Mouse (Mus musculus): ENCODE measurements at regions not wholly inside any gene's neighbourhood (a gene's known extent, or its start where the extent isn't known, plus 50 kb on each side); places are given as distances from the start of the nearest gene placed in this dataset.

GRCm38 (mm10) chr1:98268853-98269252, 152.1 kb upstream of the Slco6d1 start:
- DNase-seq (ENCODE audit: low spot score), result no peak

- DNase-seq (ENCODE audit: low spot score), result no peak
These were observed 150.7 kb upstream of the Slco6d1 start for GRCm38 (mm10) chr1:98270212-98270611.

GRCm38 (mm10) chr1:98273966-98274616, 146.8 kb upstream of the Slco6d1 start:
- no peak for DNase-seq (ENCODE audit: low spot score)

GRCm38 (mm10) chr1:98275524-98275923, 145.4 kb upstream of the Slco6d1 start:
- no peak for DNase-seq (ENCODE audit: low spot score)

GRCm38 (mm10) chr1:98279446-98280048, 141.4 kb upstream of the Slco6d1 start:
- no peak for DNase-seq (ENCODE audit: low spot score)

GRCm38 (mm10) chr1:98280263-98281052, 140.5 kb upstream of the Slco6d1 start:
- no peak for DNase-seq (ENCODE audit: low spot score)

- DNase-seq (ENCODE audit: low spot score), result no peak
These were observed 139.7 kb upstream of the Slco6d1 start for GRCm38 (mm10) chr1:98281053-98281770.

GRCm38 (mm10) chr1:98281771-98282149, 139.2 kb upstream of the Slco6d1 start:
- DNase-seq (ENCODE audit: low spot score), result no peak

- no peak for DNase-seq (ENCODE audit: low spot score)
These were observed 117.8 kb upstream of the Slco6d1 start for GRCm38 (mm10) chr1:98303166-98303565.

GRCm38 (mm10) chr1:98306363-98306762, 114.6 kb upstream of the Slco6d1 start:
- no peak for DNase-seq (ENCODE audit: low spot score)

- no peak for DNase-seq (ENCODE audit: low spot score)
These were observed 113.4 kb upstream of the Slco6d1 start for GRCm38 (mm10) chr1:98307519-98307918.

GRCm38 (mm10) chr1:98309894-98310293, 111.0 kb upstream of the Slco6d1 start:
- no peak for DNase-seq (ENCODE audit: low spot score)

GRCm38 (mm10) chr1:98350095-98350549, 70.8 kb upstream of the Slco6d1 start:
- peak; percentile 52 for DNase-seq (ENCODE audit: low spot score)

- no peak for DNase-seq (ENCODE audit: low spot score)
These were observed 70.2 kb upstream of the Slco6d1 start for GRCm38 (mm10) chr1:98350725-98351124.

- no peak for DNase-seq (ENCODE audit: low spot score)
These were observed 69.4 kb upstream of the Slco6d1 start for GRCm38 (mm10) chr1:98351530-98351929.

All from embryo, embryonic 10 days (tissue).